Mouse (Mus musculus) brown adipose tissue, adult 24 weeks (tissue): ENCODE data around the gene Cyyr1. TPM values are rescaled to one million over a fixed set of nuclear protein-coding genes. Genes with fewer than 3 reads are reported as not detected.

Experiments used
- H3K27ac ChIP-seq: fragments of 200-500 bp; replicated peaks from 2 replicates; pipeline ENCODE4 v1.5.1; 2012; ENCODE audit warnings: low read depth, mild to moderate bottlenecking, low read length
- H3K4me1 ChIP-seq: fragments of 200-500 bp; 2 replicates; pipeline ENCODE4 v1.6.1; 2012; ENCODE audit warnings: low read length, mixed read lengths; ENCODE audit not compliant: control insufficient read depth, insufficient read depth, insufficient read length
- H3K4me3 ChIP-seq: fragments of 200-500 bp; 2 replicates; pipeline ENCODE4 v1.5.1; 2012; ENCODE audit warnings: low read depth, mild to moderate bottlenecking, low read length, moderate library complexity; ENCODE audit not compliant: insufficient read depth
- polyA plus RNA-seq: library from polyadenylated mRNA; stranded (reverse); fragments of >200 nt; gene quantifications from 2 replicates; pipeline ENCODE4 v1.2.4, GENCODE M21; 2012; ENCODE audit not compliant: missing spikeins, insufficient read depth, insufficient read length

Cyyr1 gene
- polyA plus RNA-seq, 1 experiment: 12.4 TPM

DNA sequence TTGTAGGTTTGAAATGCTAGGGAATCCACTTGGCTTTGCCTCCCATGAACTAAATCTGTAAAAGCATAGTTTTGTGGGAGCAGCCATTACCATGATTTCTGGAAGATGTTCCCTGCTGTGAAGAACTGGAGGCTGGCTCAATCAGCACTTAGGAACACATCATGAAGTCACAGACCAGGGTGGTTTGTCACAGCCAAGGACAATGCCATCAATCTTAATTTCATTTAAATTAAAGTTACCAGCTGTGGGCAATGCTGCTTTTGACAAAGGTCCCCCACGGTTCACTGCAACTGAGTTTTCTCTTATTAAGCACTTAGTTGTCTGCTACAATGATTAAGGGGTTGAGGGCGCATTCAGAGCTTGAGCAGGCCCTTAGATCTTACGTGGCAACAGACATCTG, 48.1 kb downstream of the Cyyr1 start:
- H3K4me1 ChIP-seq: peaks cover 8% of the 10 kb centered on the region; the same call in 1 of the 2 replicates
- H3K27ac ChIP-seq: no peak overlapping the region
- H3K4me3 ChIP-seq: no peak overlapping the region

GRCm38 (mm10) chr16:85503416-85503815, 49.8 kb downstream of the Cyyr1 start:
- H3K27ac ChIP-seq: no peak overlapping the region
- H3K4me3 ChIP-seq: no peak overlapping the region
- peaks cover 8% of the 10 kb centered on the region; the same call in 1 of the 2 replicates for H3K4me1 ChIP-seq

GRCm38 (mm10) chr16:85495837-85496236, 57.4 kb downstream of the Cyyr1 start:
- Histone ChIP-seq H3K4me3 (no peak overlapping the region), H3K27ac (no peak overlapping the region), H3K4me1 (peaks cover 2% of the 10 kb centered on the region; the same call in 1 of the 2 replicates)

DNA sequence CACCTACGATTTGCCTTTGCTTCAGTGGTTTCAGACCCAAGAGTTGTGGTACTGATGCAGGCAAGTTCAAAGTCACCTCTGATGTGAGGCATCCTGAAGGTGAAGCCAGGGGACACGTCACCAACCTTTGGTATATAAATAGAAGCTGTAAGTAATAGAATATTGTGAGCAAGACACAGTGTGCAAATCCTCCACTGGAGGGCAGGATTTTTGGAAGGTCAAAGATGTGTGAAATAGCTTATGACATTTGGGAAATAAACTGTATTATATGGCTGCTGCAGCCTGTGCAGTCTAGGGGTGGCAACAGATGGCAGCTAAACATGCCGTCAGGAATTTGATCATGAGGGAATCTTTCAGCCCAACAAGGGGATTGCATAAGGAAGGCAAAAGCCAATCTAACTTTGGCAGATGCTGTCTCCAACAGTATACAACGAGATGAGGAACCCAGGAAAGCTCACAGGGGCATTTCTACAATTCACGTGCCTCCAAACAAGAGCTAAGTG, 65.0 kb downstream of the Cyyr1 start:
- H3K4me1 ChIP-seq: no peaks in the 10 kb centered on the region; the same call in 1 of the 2 replicates
- H3K4me3 ChIP-seq: no peak overlapping the region
- no peak overlapping the region for H3K27ac ChIP-seq

GRCm38 (mm10) chr16:85487266-85487665, 65.9 kb downstream of the Cyyr1 start:
- Histone ChIP-seq H3K27ac (no peak overlapping the region), H3K4me1 (no peaks in the 10 kb centered on the region; the same call in 1 of the 2 replicates), H3K4me3 (no peak overlapping the region)

- Histone ChIP-seq H3K4me3 (no peak overlapping the region), H3K27ac (no peak overlapping the region), H3K4me1 (no peaks in the 10 kb centered on the region; the same call in 1 of the 2 replicates)
Observed at GRCm38 (mm10) chr16:85484557-85484956, 68.6 kb downstream of the Cyyr1 start.

DNA sequence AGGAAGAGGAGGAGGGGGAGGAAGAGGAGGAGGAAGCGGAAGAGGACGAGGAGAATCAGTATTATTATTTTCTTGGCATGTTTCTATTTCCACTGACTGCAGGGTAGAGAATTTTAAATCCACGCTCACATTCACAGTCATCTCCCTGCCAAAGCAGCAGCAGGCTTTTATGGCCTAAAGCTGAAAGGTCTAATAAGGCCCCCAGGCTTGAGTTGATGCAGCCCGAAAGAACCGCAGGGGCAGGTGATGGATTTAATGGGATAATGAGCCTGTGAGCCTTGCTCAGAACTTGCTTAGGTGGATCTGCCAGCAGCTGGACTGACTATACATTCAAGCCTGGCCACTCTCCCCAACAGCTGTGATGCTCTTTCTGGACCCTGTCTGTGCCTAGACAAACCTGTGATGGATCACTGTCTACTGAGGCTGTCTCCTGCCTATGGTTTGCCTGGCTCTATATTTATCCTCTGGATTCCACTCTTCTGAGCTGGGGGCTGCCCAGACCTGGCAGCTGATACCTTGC, 78.6 kb downstream of the Cyyr1 start:
- Histone ChIP-seq H3K4me3 (no peak overlapping the region), H3K27ac (no peak overlapping the region), H3K4me1 (peaks cover 5% of the 10 kb centered on the region)

GRCm38 (mm10) chr16:85470057-85470456, 83.1 kb downstream of the Cyyr1 start:
- peaks cover 3% of the 10 kb centered on the region for H3K4me1 ChIP-seq
- no peak overlapping the region for H3K4me3 ChIP-seq
- H3K27ac ChIP-seq: no peak overlapping the region

- Histone ChIP-seq H3K4me3 (no peak overlapping the region), H3K27ac (no peak overlapping the region), H3K4me1 (no peaks in the 10 kb centered on the region)
Observed at GRCm38 (mm10) chr16:85455043-85455442, 98.2 kb downstream of the Cyyr1 start.

DNA sequence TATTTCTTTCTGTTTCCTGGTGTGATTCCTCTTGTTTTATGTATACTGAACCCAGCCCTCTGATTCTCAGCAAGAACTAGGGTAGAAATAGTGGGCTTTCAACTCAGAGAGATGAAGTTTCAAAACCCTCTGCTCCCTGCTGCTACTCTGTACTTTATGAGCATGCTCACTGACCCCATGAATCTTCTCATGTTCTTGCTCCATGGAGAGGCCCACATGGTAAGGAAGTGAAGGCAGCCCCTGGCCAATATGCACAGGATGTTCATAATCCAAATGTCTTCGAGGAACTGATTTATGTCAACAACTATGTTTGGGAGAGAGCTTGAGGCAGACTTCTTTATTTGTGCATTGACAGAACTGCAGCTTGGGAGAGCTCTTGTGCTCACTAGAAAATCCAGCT, 106.9 kb downstream of the Cyyr1 start:
- Histone ChIP-seq H3K4me1 (no peaks in the 10 kb centered on the region), H3K4me3 (no peak overlapping the region), H3K27ac (no peak overlapping the region)

- H3K4me3 ChIP-seq: no peak overlapping the region
- no peak overlapping the region for H3K27ac ChIP-seq
- H3K4me1 ChIP-seq: no peaks in the 10 kb centered on the region
Observed at GRCm38 (mm10) chr16:85445801-85446200, 107.4 kb downstream of the Cyyr1 start.

GRCm38 (mm10) chr16:85435427-85435826, 117.8 kb downstream of the Cyyr1 start:
- Histone ChIP-seq H3K4me3 (no peak overlapping the region), H3K27ac (no peak overlapping the region), H3K4me1 (no peaks in the 10 kb centered on the region)

GRCm38 (mm10) chr16:85429173-85429572, 124.0 kb downstream of the Cyyr1 start:
- no peak overlapping the region for H3K27ac ChIP-seq
- H3K4me1 ChIP-seq: no peaks in the 10 kb centered on the region
- H3K4me3 ChIP-seq: no peak overlapping the region

- H3K4me1 ChIP-seq: no peaks in the 10 kb centered on the region; the same call in 1 of the 2 replicates
- H3K27ac ChIP-seq: peak overlapping the region; percentile 81
- no peak overlapping the region for H3K4me3 ChIP-seq
Observed at GRCm38 (mm10) chr16:85422889-85423288, 130.3 kb downstream of the Cyyr1 start.

DNA sequence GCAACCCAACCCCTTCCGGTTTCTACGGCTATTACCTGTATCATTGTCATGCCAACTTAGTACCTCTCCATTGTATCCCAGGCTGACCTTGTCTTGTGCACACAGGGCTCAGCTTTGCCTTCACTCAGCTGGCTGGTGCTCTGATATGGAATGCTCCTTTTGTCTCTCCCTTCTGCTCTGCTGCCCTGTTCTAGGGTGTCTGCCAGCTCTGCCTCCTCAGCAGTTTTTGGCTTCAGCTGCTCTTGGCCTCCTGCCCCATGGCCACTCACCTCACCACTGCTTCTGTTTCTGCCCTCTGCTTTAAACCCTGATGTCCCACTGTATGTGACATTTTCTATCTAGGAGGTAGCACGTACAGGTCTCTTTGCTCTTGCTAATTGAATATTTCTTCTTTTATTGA, 137.8 kb downstream of the Cyyr1 start:
- no peak overlapping the region for H3K27ac ChIP-seq

GRCm38 (mm10) chr16:85393430-85393948, 159.7 kb downstream of the Cyyr1 start:
- H3K27ac ChIP-seq: peak overlapping the region; percentile 61
- H3K4me1 ChIP-seq: peaks cover 16% of the 10 kb centered on the region; the same call in 1 of the 2 replicates
- H3K4me3 ChIP-seq: no peak overlapping the region

More for the DNA sequence above, 137.8 kb downstream of the Cyyr1 start:
- H3K4me1 ChIP-seq: no peaks in the 10 kb centered on the region
- no peak overlapping the region for H3K4me3 ChIP-seq
